Mouse (Mus musculus): ENCODE measurements around the gene Zmynd10. TPM values are rescaled to one million over a fixed set of nuclear protein-coding genes. Genes with fewer than 3 reads are reported as not detected.

The Zmynd10 gene
- polyA plus RNA-seq (2014; fragmentation: Nextera tagmentation; extraction: Ambion mirVana): 0.52 and 0.74 TPM in 2 replicates

GRCm38 (mm10) chr9:107547026-107547425, at the start of gene Zmynd10:
Zmynd10 (plus strand) TSS chr9:107547298.
- no peak within 1 kb of the TSS for H3K4me3 ChIP-seq (ENCODE audit: low read depth, low read length)
- H3K9me3 ChIP-seq (ENCODE audit: control insufficient read depth, low read depth, low read length): no peaks in the 10 kb centered on the region
- no peaks in the 10 kb centered on the region for H3K27me3 ChIP-seq (ENCODE audit: control insufficient read depth, insufficient read depth, low read length)
- 3% methylated on average over 20 of the region's 20 CpGs for WGBS
- peaks cover 16% of the 10 kb centered on the region for H3K36me3 ChIP-seq (ENCODE audit: control insufficient read depth, insufficient read depth, low read length)
- no peak within 1 kb of the TSS for H3K27ac ChIP-seq (ENCODE audit: low read length)
- no peak within 1 kb of the TSS for H3K9ac ChIP-seq (replicated peaks; ENCODE audit: low read depth, low read length)
- peaks cover 23% of the 10 kb centered on the region for H3K4me1 ChIP-seq (ENCODE audit: control insufficient read depth, insufficient read depth, low read length)
- ATAC-seq (ENCODE audit: insufficient number of reproducible peaks, insufficient read depth, low FRiP score, low read depth): peak; percentile 65; the same call in 1 of the 2 replicates
- peak within 1 kb of the TSS; percentile 39 for H3K4me2 ChIP-seq (replicated peaks; ENCODE audit: low read depth, low read length)

DNA sequence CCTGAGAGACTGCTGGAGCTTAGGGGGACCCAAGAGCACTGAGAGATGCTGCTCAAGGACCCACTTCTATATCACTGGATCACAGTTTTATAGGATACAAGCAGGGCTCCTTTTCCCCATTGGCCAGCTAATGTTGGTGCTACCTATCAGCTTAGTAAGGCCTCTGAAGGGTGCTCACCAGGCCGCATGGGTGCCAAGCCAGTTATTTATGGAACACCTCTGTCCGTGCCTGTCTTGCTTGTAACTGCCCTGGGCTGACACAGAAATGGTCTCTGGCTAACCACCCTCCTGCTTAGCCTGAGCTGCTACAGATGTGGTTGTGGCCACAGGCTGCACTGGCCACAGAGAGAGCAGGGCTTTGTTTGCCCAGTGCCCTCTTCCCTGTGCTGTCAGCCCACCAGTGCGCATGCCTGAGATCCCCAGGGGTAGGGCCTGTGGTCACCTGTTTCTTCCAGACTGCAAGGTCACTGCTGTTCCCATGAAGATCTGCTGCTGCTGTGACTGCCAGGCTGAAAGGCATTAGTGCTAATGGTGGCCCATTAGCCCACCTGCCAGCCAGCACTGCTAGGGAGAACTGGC, 46.3 kb upstream of the Zmynd10 start:
- WGBS: 87% methylated on average over 3 of the region's 3 CpGs
- no peak overlapping the region for H3K4me2 ChIP-seq (replicated peaks; ENCODE audit: low read depth, low read length)
- ATAC-seq (ENCODE audit: insufficient number of reproducible peaks, insufficient read depth, low FRiP score, low read depth): no peak
- no peaks in the 10 kb centered on the region for H3K4me1 ChIP-seq (ENCODE audit: control insufficient read depth, insufficient read depth, low read length)
- H3K4me3 ChIP-seq (ENCODE audit: low read depth, low read length): no peak overlapping the region
- H3K9ac ChIP-seq (replicated peaks; ENCODE audit: low read depth, low read length): no peak overlapping the region
- no peak overlapping the region for H3K27ac ChIP-seq (ENCODE audit: low read length)
- no peaks in the 10 kb centered on the region for H3K9me3 ChIP-seq (ENCODE audit: control insufficient read depth, low read depth, low read length)
- no peaks in the 10 kb centered on the region for H3K27me3 ChIP-seq (ENCODE audit: control insufficient read depth, insufficient read depth, low read length)
- H3K36me3 ChIP-seq (ENCODE audit: control insufficient read depth, insufficient read depth, low read length): no peaks in the 10 kb centered on the region

GRCm38 (mm10) chr9:107502131-107502846, 44.8 kb upstream of the Zmynd10 start:
- Histone ChIP-seq H3K36me3 (ENCODE audit: control insufficient read depth, insufficient read depth, low read length) (no peaks in the 10 kb centered on the region), H3K27ac (ENCODE audit: low read length) (no peak overlapping the region), H3K4me3 (ENCODE audit: low read depth, low read length) (no peak overlapping the region), H3K27me3 (ENCODE audit: control insufficient read depth, insufficient read depth, low read length) (no peaks in the 10 kb centered on the region), H3K9me3 (ENCODE audit: control insufficient read depth, low read depth, low read length) (no peaks in the 10 kb centered on the region), H3K4me2 (replicated peaks; ENCODE audit: low read depth, low read length) (no peak overlapping the region), H3K4me1 (ENCODE audit: control insufficient read depth, insufficient read depth, low read length) (no peaks in the 10 kb centered on the region), H3K9ac (replicated peaks; ENCODE audit: low read depth, low read length) (no peak overlapping the region)
- no peak for ATAC-seq (ENCODE audit: insufficient number of reproducible peaks, insufficient read depth, low FRiP score, low read depth)
- WGBS: 86% methylated on average over 12 of the region's 12 CpGs

GRCm38 (mm10) chr9:107504662-107505537, 42.2 kb upstream of the Zmynd10 start:
- H3K4me2 ChIP-seq (replicated peaks; ENCODE audit: low read depth, low read length): no peak overlapping the region
- H3K9ac ChIP-seq (replicated peaks; ENCODE audit: low read depth, low read length): no peak overlapping the region
- ATAC-seq (ENCODE audit: insufficient number of reproducible peaks, insufficient read depth, low FRiP score, low read depth): no peak
- WGBS: 77% methylated on average over 19 of the region's 19 CpGs
- no peak overlapping the region for H3K4me3 ChIP-seq (ENCODE audit: low read depth, low read length)
- no peaks in the 10 kb centered on the region for H3K36me3 ChIP-seq (ENCODE audit: control insufficient read depth, insufficient read depth, low read length)
- H3K9me3 ChIP-seq (ENCODE audit: control insufficient read depth, low read depth, low read length): no peaks in the 10 kb centered on the region
- H3K27ac ChIP-seq (ENCODE audit: low read length): no peak overlapping the region
- no peaks in the 10 kb centered on the region for H3K27me3 ChIP-seq (ENCODE audit: control insufficient read depth, insufficient read depth, low read length)
- no peaks in the 10 kb centered on the region for H3K4me1 ChIP-seq (ENCODE audit: control insufficient read depth, insufficient read depth, low read length)

DNA sequence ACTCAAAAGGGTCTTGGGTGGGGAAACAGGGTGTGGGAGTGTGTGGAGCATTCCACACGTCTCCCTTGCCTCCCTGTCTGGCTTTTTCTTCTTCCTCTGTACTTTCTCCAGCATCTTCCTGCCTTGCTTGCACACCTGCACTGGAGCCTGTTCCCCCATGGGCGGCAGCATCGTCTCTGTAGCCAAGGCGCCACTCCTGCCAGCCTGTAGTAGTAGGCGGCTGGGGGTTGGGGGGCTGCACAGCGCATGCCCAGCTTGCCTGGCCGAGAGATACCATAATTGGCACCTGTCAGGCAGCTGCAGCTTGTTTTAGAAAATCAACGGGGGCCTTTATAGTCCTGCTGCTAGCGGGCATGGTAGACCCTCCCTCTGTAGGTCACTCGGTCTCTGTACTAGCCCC, 38.8 kb upstream of the Zmynd10 start:
- Histone ChIP-seq H3K27ac (ENCODE audit: low read length) (no peak overlapping the region), H3K36me3 (ENCODE audit: control insufficient read depth, insufficient read depth, low read length) (no peaks in the 10 kb centered on the region), H3K4me3 (ENCODE audit: low read depth, low read length) (no peak overlapping the region), H3K4me2 (replicated peaks; ENCODE audit: low read depth, low read length) (no peak overlapping the region), H3K9ac (replicated peaks; ENCODE audit: low read depth, low read length) (no peak overlapping the region), H3K27me3 (ENCODE audit: control insufficient read depth, insufficient read depth, low read length) (no peaks in the 10 kb centered on the region), H3K4me1 (ENCODE audit: control insufficient read depth, insufficient read depth, low read length) (no peaks in the 10 kb centered on the region), H3K9me3 (ENCODE audit: control insufficient read depth, low read depth, low read length) (no peaks in the 10 kb centered on the region)
- ATAC-seq (ENCODE audit: insufficient number of reproducible peaks, insufficient read depth, low FRiP score, low read depth): no peak
- 52% methylated on average over 10 of the region's 10 CpGs for WGBS

DNA sequence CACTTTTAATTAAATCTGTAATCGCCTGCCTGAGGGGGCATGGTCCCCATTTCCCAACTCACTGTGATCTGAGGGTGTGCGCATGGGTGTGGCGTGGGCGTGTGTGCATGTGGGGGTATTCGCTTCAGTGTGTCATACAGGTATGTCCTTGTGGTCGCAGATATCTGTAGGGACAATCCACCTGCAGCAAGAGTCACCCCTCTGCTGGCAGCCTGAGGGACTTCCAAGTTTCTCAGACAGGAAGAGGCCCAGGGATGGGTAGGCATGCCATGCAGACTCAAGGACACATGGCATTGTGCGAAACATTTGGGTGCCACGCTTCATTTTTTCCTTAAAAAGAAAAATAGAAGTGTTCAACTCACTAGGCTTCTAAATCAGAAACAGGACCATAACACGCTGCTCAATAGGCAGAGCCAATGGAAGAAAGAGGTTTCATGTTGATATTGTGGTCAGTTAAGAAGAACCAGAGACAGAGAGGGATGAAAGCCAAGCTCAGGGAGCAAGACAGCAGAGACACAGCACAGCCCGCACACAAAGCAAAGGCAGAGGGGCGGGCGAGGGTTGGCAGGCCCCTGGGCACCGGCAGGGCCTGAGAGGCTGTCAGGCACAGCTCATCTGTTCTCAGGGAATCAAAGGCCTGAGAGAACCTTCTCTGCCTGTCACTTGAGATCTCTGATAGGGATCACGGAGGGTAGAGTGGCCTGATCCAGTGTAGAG, 36.6 kb upstream of the Zmynd10 start:
- Histone ChIP-seq H3K9ac (replicated peaks; ENCODE audit: low read depth, low read length) (no peak overlapping the region), H3K27ac (ENCODE audit: low read length) (no peak overlapping the region), H3K27me3 (ENCODE audit: control insufficient read depth, insufficient read depth, low read length) (no peaks in the 10 kb centered on the region), H3K4me2 (replicated peaks; ENCODE audit: low read depth, low read length) (no peak overlapping the region), H3K9me3 (ENCODE audit: control insufficient read depth, low read depth, low read length) (no peaks in the 10 kb centered on the region), H3K36me3 (ENCODE audit: control insufficient read depth, insufficient read depth, low read length) (no peaks in the 10 kb centered on the region), H3K4me1 (ENCODE audit: control insufficient read depth, insufficient read depth, low read length) (no peaks in the 10 kb centered on the region), H3K4me3 (ENCODE audit: low read depth, low read length) (no peak overlapping the region)
- WGBS: 78% methylated on average over 14 of the region's 14 CpGs
- no peak for ATAC-seq (ENCODE audit: insufficient number of reproducible peaks, insufficient read depth, low FRiP score, low read depth)

- no peak overlapping the region for H3K4me2 ChIP-seq (replicated peaks; ENCODE audit: low read depth, low read length)
- H3K9ac ChIP-seq (replicated peaks; ENCODE audit: low read depth, low read length): no peak overlapping the region
- H3K27ac ChIP-seq (ENCODE audit: low read length): no peak overlapping the region
- H3K4me3 ChIP-seq (ENCODE audit: low read depth, low read length): no peak overlapping the region
- no peak for ATAC-seq (ENCODE audit: insufficient number of reproducible peaks, insufficient read depth, low FRiP score, low read depth)
- no peaks in the 10 kb centered on the region for H3K27me3 ChIP-seq (ENCODE audit: control insufficient read depth, insufficient read depth, low read length)
- no peaks in the 10 kb centered on the region for H3K4me1 ChIP-seq (ENCODE audit: control insufficient read depth, insufficient read depth, low read length)
- no peaks in the 10 kb centered on the region for H3K36me3 ChIP-seq (ENCODE audit: control insufficient read depth, insufficient read depth, low read length)
- H3K9me3 ChIP-seq (ENCODE audit: control insufficient read depth, low read depth, low read length): no peaks in the 10 kb centered on the region
- WGBS: 45% methylated on average over 8 of the region's 8 CpGs
Measured at GRCm38 (mm10) chr9:107511436-107511835, 35.7 kb upstream of the Zmynd10 start.

- ATAC-seq (ENCODE audit: insufficient number of reproducible peaks, insufficient read depth, low FRiP score, low read depth): no peak
- Histone ChIP-seq H3K27ac (ENCODE audit: low read length) (no peak overlapping the region), H3K27me3 (ENCODE audit: control insufficient read depth, insufficient read depth, low read length) (no peaks in the 10 kb centered on the region), H3K9ac (replicated peaks; ENCODE audit: low read depth, low read length) (no peak overlapping the region), H3K9me3 (ENCODE audit: control insufficient read depth, low read depth, low read length) (no peaks in the 10 kb centered on the region), H3K36me3 (ENCODE audit: control insufficient read depth, insufficient read depth, low read length) (no peaks in the 10 kb centered on the region), H3K4me2 (replicated peaks; ENCODE audit: low read depth, low read length) (no peak overlapping the region), H3K4me3 (ENCODE audit: low read depth, low read length) (no peak overlapping the region), H3K4me1 (ENCODE audit: control insufficient read depth, insufficient read depth, low read length) (no peaks in the 10 kb centered on the region)
- WGBS: 82% methylated on average over 16 of the region's 16 CpGs
Measured at GRCm38 (mm10) chr9:107512326-107512725, 34.8 kb upstream of the Zmynd10 start.

Data from stomach, embryonic 14.5 days (tissue).